Comparison of ENCODE assay signal across 10 mouse cellular contexts in the genomic region with DNA sequence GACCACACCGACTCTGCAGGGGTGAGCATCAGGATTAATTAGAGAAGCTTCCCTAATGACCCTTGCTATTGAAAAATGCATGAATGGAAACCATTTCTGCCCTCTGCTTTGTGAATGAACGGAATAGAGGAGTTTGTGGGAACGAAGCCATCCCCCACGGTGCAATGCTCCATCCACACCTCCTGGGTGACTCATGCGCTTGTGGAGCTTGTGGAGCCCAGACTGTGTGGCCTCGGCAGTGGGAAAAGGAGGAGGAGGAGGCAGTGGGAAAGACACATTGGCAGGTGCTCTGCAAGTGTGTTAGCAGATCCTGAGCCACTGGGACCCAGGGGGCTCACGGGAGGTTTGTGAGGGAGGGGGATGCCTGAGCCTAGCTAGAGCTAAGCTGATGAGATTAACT.
DNase-seq lines count a peak whose midpoint lies in the region; ATAC-seq lines count a peak whose summit lies in the region.
"Had no signal": no experiment of that assay in that cellular context is flagged by ENCODE, and none has a peak within 500 bp of the region (broad histone marks: within the 10 kb centered on the region; RNA-seq: fewer than 3 reads in every experiment).

No protein-coding gene starts in this region.

- no peaks in the 10 kb centered on the region for H3K9me3 ChIP-seq in forebrain, embryonic 15.5 days

- no peak overlapping the region for H3K9ac ChIP-seq in forebrain, embryonic 15.5 days (replicated peaks)

- intact Hi-C loops in left cerebral cortex, postnatal 25 days (cut with DNase I) = loop anchor here (5.0 kb wide), 3 partner anchors 46 to 116 kb away; no protein-coding TSS in a partner anchor

- H3K4me1 ChIP-seq in forebrain, embryonic 15.5 days = peaks cover 16% of the 10 kb centered on the region

- 5% methylated on average over 7 of the region's 7 CpGs for WGBS in forebrain, embryonic 15.5 days

- DNase-seq in adrenal gland, adult (ENCODE audit: inconsistent age in 2 of 2, low spot score in 1 of 2) = peak; percentile 70 to 86
- no peak for DNase-seq in adrenal gland, postnatal 4 days (ENCODE audit: low spot score in 2 of 2)
- peak; percentile 60 for DNase-seq in adrenal gland, postnatal 25 days
- peak; percentile 71 to 94 for DNase-seq in left cerebral cortex, postnatal 25 days (ENCODE audit: low spot score in 2 of 2)
- DNase-seq in gastrocnemius, postnatal 10 days = no peak
- DNase-seq in kidney, postnatal 14 days = no peak
- no peak for DNase-seq in T-cell, adult 2 months (ENCODE audit: low spot score)

- no peak overlapping the region for H3K27ac ChIP-seq in forebrain, embryonic 15.5 days (replicated peaks)
- H3K27ac ChIP-seq: kidney, postnatal 0 days had no signal

- H3K36me3 ChIP-seq in forebrain, embryonic 15.5 days = no peaks in the 10 kb centered on the region

- H3K4me3 ChIP-seq in forebrain, embryonic 15.5 days = no peak overlapping the region
- H3K4me3 ChIP-seq: erythroblast, embryonic 14.5 days had no signal

- no peak overlapping the region for H3K4me2 ChIP-seq in forebrain, embryonic 15.5 days (replicated peaks)

- H3K27me3 ChIP-seq in forebrain, embryonic 15.5 days = no peaks in the 10 kb centered on the region

- peak; percentile 64 for ATAC-seq in forebrain, embryonic 15.5 days (replicated peaks)

Comparison
In these comparisons a context has a peak if more than half of its experiments do, and no peak if none do; other contexts are left out.
1. DNase-seq: peak in adrenal gland, adult (2 of 2), adrenal gland, postnatal 25 days (single experiment) and left cerebral cortex, postnatal 25 days (2 of 2); none in adrenal gland, postnatal 4 days (0 of 2), gastrocnemius, postnatal 10 days (single experiment), kidney, postnatal 14 days (single experiment) and T-cell, adult 2 months (single experiment).